ENCODE assay signal across 8 mouse cellular contexts in genomic region chr5:124724997-124725396, GRCm38 (mm10). TPM values are rescaled to one million over a fixed set of nuclear protein-coding genes. Genes with fewer than 3 reads are reported as not detected.
DNase-seq lines count a peak whose midpoint lies in the region; ATAC-seq and TF ChIP-seq lines count a peak whose summit lies in the region.

Dnah10 (plus strand) TSS chr5:124725085.

- H3K4me3 ChIP-seq in heart, embryonic 16.5 days (ENCODE audit: low read length), result no peak within 1 kb of the TSS
- H3K4me3 ChIP-seq in limb, embryonic 14.5 days (replicated peaks; ENCODE audit: low read length), result no peak within 1 kb of the TSS
- no peak within 1 kb of the TSS for H3K4me3 ChIP-seq in gastrocnemius, adult 2 months
- no peak within 1 kb of the TSS for H3K4me3 ChIP-seq in thymus, adult 2 months (ENCODE audit: control insufficient read depth, insufficient read depth, low read length)

- H3K4me2 ChIP-seq in heart, embryonic 16.5 days (ENCODE audit: low read depth, low read length), result no peak within 1 kb of the TSS
- peak within 1 kb of the TSS; percentile 15; the same call in 1 of the 2 replicates for H3K4me2 ChIP-seq in limb, embryonic 14.5 days (replicated peaks; ENCODE audit: low read depth, low read length, severe bottlenecking)

- no peak for DNase-seq in heart, postnatal 14 days
- DNase-seq in frontal cortex, postnatal 36 days (ENCODE audit: low spot score in 2 of 2), result peak; percentile 47 to 54
- DNase-seq in limb, embryonic 14.5 days (ENCODE audit: low spot score), result no peak
- DNase-seq in right cerebral cortex, postnatal 4 days, result peak; percentile 49
- DNase-seq in gastrocnemius, adult 2 months, result no peak
- DNase-seq in thymus, adult 2 months, result no peak

- TF ChIP-seq CTCF in gastrocnemius, adult 2 months (IDR thresholded peaks at IDR 0.05), result no peak
- no peak for TF ChIP-seq CTCF in thymus, adult 2 months (IDR thresholded peaks at IDR 0.05; ENCODE audit: borderline replicate concordance, control insufficient read depth, extremely low read depth, insufficient read depth, low read length, poor library complexity)

- no peak for TF ChIP-seq POLR2A in limb, embryonic 14.5 days (IDR thresholded peaks at IDR 0.05; ENCODE audit: borderline replicate concordance, extremely low read depth, insufficient read depth, insufficient read length)
- TF ChIP-seq POLR2A in thymus, adult 2 months (IDR thresholded peaks at IDR 0.05; ENCODE audit: control insufficient read depth, extremely low read depth, insufficient read depth, low read length, poor library complexity), result no peak

- no peaks in the 10 kb centered on the region for H3K9me3 ChIP-seq in heart, embryonic 16.5 days (replicated peaks; ENCODE audit: control insufficient read depth, low read length)
- H3K9me3 ChIP-seq in limb, embryonic 14.5 days (ENCODE audit: control insufficient read depth, low read length), result no peaks in the 10 kb centered on the region

- 11% methylated on average over 29 of the region's 29 CpGs for WGBS in heart, embryonic 16.5 days
- WGBS in limb, embryonic 14.5 days, result 13% methylated on average over 29 of the region's 29 CpGs
- 45% methylated on average over 29 of the region's 29 CpGs for WGBS in thymus, adult 2 months

- no peaks in the 10 kb centered on the region for H3K4me1 ChIP-seq in heart, embryonic 16.5 days (ENCODE audit: control insufficient read depth, insufficient read depth, low read length)
- H3K4me1 ChIP-seq in limb, embryonic 14.5 days (ENCODE audit: control insufficient read depth, insufficient read depth, low read length), result peaks cover 4% of the 10 kb centered on the region; the same call in 1 of the 2 replicates
- peaks cover 7% of the 10 kb centered on the region; the same call in 1 of the 2 replicates for H3K4me1 ChIP-seq in thymus, adult 2 months (replicated peaks; ENCODE audit: control insufficient read depth, insufficient read depth, low read length)

- intact Hi-C loops in heart, postnatal 14 days (cut with DNase I), result no loop called here
- intact Hi-C loops in gastrocnemius, adult 2 months (cut with DNase I), result no loop called here

- 0 out of 2 replicates have a peak, but pooled peaks cover 2% of the 10 kb centered on the region for H3K27me3 ChIP-seq in heart, embryonic 16.5 days (ENCODE audit: control insufficient read depth, insufficient read depth, low read length)
- H3K27me3 ChIP-seq in limb, embryonic 14.5 days (ENCODE audit: control insufficient read depth, insufficient read depth, low read length), result no peaks in the 10 kb centered on the region
- H3K27me3 ChIP-seq in thymus, adult 2 months (ENCODE audit: control insufficient read depth, insufficient read depth, low read length), result no peaks in the 10 kb centered on the region

- ATAC-seq in heart, embryonic 16.5 days (replicated peaks; ENCODE audit: extremely low read depth, insufficient read depth, low FRiP score), result 0 out of 2 replicates have a peak, but pooled peaks have one; percentile 18
- 0 out of 2 replicates have a peak, but pooled peaks have one; percentile 12 for ATAC-seq in common myeloid progenitor, adult 5-6 weeks (replicated peaks; ENCODE audit: low read depth, poor library complexity, severe bottlenecking)
- no peak for ATAC-seq in limb, embryonic 14.5 days (ENCODE audit: low FRiP score, low read depth)

- no peak within 1 kb of the TSS for H3K27ac ChIP-seq in heart, embryonic 16.5 days (ENCODE audit: low read length)
- H3K27ac ChIP-seq in limb, embryonic 14.5 days (replicated peaks; ENCODE audit: low read depth, low read length), result no peak within 1 kb of the TSS
- H3K27ac ChIP-seq in gastrocnemius, adult 2 months, result no peak within 1 kb of the TSS
- no peak within 1 kb of the TSS for H3K27ac ChIP-seq in thymus, adult 2 months (ENCODE audit: control insufficient read depth, insufficient read depth, low read length)

- no peak within 1 kb of the TSS for H3K9ac ChIP-seq in heart, embryonic 16.5 days (ENCODE audit: low read length)
- H3K9ac ChIP-seq in limb, embryonic 14.5 days (ENCODE audit: low read depth, low read length, severe bottlenecking), result peak within 1 kb of the TSS; percentile 25; the same call in 1 of the 2 replicates

- peaks cover 26% of the 10 kb centered on the region for H3K36me3 ChIP-seq in heart, embryonic 16.5 days (ENCODE audit: control insufficient read depth, insufficient read depth)
- H3K36me3 ChIP-seq in limb, embryonic 14.5 days (ENCODE audit: control insufficient read depth, insufficient read depth, low read length), result peaks cover 33% of the 10 kb centered on the region
- peaks cover 30% of the 10 kb centered on the region for H3K36me3 ChIP-seq in thymus, adult 2 months (ENCODE audit: control insufficient read depth, insufficient read depth, low read length)

RNA-seq across cellular contexts. Expression of gene Dnah10, which starts in this region (rescaled TPM):
- 0.09 and 0.19 TPM in 2 replicates for polyA plus RNA-seq in heart, embryonic 16.5 days (2015; fragmentation: Nextera tagmentation; extraction: Ambion mirVana)
- total RNA-seq in heart, postnatal 14 days (2021), result under 1 TPM; 0.05 to 0.14 TPM
- total RNA-seq in common myeloid progenitor, adult 5-6 weeks (2017), result not detected in 2 replicates
- polyA plus RNA-seq in limb, embryonic 14.5 days (2012; rRNA removed), result 0.20 and 0.38 TPM in 2 replicates
- 0.11 TPM in 1 of 2 replicates, not detected in the other for polyA plus RNA-seq in limb, embryonic 14.5 days (2014; fragmentation: Nextera tagmentation; extraction: Ambion mirVana)
- total RNA-seq in gastrocnemius, adult 2 months (2021), result under 1 TPM; 0.03 to 0.22 TPM
- polyA plus RNA-seq in thymus, adult 2 months (2012; rRNA removed), result 0.31 and 0.38 TPM in 2 replicates

Comparison
In these comparisons a context has a peak if more than half of its experiments do, and no peak if none do; other contexts are left out.
1. Peak in ATAC-seq in heart, embryonic 16.5 days; RNA of the gene not detected or under 1 TPM.
2. Peak in ATAC-seq in common myeloid progenitor, adult 5-6 weeks; RNA of the gene not detected or under 1 TPM.
3. DNase-seq: peak in frontal cortex, postnatal 36 days (2 of 2) and right cerebral cortex, postnatal 4 days (single experiment); none in heart, postnatal 14 days (0 of 2), limb, embryonic 14.5 days (single experiment), gastrocnemius, adult 2 months (single experiment) and thymus, adult 2 months (single experiment).